Mouse (Mus musculus) thymus, postnatal 25 days (tissue): ENCODE measurements at regions not wholly inside any gene's neighbourhood (a gene's known extent, or its start where the extent isn't known, plus 50 kb on each side); places are given as distances from the start of the nearest gene placed in this dataset.

Source experiments
- DNase-seq: peaks from one replicate; pipeline ENCODE4 v3.0.0; 2022

- DNase-seq: no peak
Measured at GRCm38 (mm10) chr6:140167182-140167581, 125.9 kb upstream of the Plcz1 start.

DNA sequence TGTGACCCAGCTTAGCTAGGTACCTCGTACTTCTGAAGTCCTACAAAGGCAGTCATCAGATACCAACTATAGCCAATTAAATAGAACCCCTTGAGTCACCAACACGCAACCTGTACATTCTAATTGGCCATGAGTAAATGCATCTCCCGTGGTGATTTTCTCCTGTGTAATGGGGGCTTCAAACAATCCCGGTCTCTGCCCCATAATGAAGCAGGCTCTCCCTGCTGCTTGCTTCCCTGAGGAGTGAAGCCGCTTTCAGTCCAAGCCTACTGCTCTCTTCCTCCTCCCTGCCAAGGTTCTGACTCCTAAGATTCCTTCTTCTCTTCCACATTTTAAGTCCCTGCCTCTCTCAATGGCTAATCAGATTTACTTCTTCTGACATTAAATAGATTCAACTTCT lies 121.5 kb upstream of the Plcz1 start:
- DNase-seq: no peak

- no peak for DNase-seq
Measured at GRCm38 (mm10) chr6:140161482-140161881, 120.2 kb upstream of the Plcz1 start.

DNA sequence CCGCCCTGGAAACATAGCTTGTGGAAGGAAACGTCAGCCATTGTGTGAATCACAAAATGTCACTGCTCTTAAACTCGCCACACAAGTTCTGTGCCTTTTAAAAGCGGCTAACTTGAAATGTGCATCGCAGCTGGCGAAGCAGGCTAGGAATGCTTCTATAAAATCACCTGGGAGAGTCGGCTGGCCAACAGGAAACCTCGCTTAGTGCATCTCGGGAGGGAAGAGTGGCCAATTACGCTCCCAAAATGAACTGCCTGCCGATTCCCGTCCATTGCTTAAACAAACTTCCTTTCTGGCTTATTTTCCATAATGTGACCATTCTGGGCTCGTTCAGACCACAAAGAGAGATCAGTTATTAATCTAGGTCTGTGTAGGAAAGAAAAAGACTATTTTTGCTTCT lies 119.7 kb upstream of the Plcz1 start:
- DNase-seq: no peak

DNA sequence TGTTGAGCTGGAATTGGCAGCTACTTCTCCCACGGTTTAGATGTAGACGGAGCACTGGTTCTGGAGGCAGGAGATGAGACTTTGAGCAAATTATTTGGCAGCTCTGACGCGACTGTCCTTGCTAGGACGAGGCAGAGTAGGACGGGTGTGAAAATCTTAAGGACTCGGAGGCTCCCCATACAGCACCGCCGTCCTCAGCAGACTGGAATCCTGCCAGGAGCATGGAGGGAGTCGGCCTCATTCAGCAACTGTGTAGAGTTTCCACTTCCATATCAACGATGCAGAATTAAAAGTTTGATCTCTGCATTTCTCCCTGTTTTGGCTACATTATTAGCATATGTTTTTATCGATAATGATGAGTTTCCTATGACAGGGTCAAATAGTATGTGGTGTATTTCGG lies 117.7 kb upstream of the Plcz1 start:
- no peak for DNase-seq

- no peak for DNase-seq
Measured at GRCm38 (mm10) chr6:140157375-140157774, 116.1 kb upstream of the Plcz1 start.

GRCm38 (mm10) chr6:140152418-140153176 lies 111.3 kb upstream of the Plcz1 start:
- no peak for DNase-seq

GRCm38 (mm10) chr6:140148628-140149245 lies 107.5 kb upstream of the Plcz1 start:
- DNase-seq: no peak

DNA sequence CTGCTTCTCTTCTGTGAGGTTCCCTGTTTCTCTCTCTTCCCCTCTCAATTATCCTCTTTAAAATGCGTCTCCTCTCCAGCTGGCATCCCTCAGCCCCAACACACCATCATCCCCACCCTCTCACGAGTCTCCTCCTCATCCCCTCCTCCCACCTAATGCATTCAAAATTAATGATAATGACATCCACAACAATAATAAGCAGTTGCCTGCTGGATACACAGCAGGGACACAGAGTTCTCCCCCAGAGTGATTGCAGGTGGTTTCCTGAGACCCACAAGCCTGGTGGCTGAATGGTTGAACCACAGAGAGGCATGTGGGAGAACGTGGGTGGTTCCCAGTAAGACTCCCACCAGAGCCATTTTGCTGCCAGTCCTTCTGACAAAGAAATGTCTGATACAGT lies 106.9 kb upstream of the Plcz1 start:
- DNase-seq: no peak

DNA sequence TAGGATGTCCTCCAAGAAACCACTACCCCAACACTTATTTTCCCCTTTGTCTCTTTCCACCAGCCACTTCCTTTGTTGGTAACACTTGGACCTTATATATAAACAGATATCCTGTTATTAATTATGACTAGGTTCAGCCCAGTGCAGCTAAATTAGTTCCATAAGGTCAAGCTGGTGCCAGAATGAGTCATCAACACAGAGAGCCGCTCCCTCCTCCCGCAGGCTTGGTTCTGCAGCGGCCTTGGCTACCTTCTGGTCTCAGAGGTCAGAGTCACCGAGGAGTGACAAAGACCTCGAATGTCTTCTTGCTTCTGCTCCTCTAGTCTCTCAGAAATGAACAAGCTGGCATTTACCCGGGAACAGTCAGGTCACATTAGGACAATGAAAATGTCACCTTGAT lies 106.5 kb upstream of the Plcz1 start:
- no peak for DNase-seq

DNA sequence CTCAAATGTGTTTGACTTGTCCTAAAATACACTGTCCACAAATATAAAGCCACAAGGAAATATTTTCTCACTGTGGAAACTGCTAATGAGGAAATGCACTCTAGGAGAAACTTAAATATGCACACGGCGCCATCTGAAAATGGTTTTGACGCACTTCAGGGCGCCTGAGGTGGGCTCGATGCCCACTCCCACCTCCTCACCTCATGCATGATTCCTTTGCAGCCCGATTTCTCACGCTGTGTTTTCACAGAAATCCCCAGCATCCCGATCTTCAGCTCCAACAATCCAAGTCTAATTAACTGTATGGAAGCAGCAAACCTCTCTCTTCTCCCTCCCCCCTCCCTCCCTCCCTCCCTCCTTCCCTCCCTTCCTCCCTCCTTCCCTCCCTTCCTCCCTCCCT lies 92.5 kb upstream of the Plcz1 start:
- DNase-seq: no peak

- DNase-seq: no peak
Measured at GRCm38 (mm10) chr6:140126645-140127044, 85.4 kb upstream of the Plcz1 start.

DNA sequence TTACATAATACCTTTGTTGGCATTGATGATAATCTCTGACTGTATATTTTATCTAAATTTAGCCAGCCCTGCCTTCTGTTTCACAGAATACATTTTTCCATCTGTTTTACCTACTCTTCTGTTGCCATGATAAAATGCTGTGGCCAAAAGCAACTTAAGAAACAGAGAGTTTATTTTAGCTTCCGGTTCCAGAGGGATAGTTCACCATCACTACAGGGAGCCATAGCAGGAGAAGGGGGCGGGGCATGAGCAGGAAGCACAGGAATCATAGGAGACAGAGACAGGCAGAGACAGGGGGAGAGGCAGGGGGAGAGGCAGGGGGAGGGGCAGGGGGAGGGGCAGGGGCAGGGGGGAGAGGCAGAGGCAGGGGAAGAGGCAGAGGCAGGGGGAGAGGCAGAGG lies 72.8 kb upstream of the Plcz1 start:
- no peak for DNase-seq

DNA sequence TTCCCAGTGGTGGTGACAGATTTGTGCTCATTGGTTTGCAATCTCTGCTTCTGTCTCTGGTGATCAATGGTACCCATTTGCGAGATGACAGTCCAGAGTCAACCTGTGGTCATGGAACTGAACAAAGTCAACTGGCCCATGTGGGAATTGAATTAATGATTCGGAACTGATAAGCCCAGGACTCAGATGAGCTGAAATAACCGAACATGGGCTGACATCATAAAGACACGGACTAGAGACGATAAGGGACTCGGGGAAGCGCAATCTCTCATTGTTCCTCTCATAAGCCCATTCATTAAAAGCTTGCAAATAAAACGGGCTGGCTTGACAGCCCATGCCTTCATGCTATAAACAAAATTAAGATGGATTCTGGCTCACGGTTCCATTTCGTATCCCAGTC lies 70.8 kb upstream of the Plcz1 start:
- no peak for DNase-seq

DNA sequence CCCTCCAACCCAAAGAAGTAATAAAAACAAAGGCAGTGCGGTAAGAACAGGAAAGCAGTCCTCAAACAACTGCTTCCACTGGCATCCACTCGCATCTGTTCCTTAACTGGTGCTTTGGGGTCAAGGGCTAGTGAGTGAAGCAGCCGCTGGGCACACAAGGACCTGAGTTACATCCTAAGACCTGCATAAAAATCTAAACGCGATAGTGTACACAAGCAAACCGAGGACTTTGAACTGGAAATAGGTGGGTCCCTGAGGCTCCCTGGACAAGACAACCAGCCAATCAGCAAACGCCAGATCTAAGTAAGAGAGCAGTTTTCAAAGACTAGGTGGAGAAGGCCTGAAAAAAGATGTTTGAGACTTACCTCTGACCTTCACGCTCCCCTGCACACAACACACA lies 66.8 kb upstream of the Plcz1 start:
- DNase-seq: no peak

GRCm38 (mm10) chr6:140107628-140108027 lies 66.4 kb upstream of the Plcz1 start:
- no peak for DNase-seq

DNA sequence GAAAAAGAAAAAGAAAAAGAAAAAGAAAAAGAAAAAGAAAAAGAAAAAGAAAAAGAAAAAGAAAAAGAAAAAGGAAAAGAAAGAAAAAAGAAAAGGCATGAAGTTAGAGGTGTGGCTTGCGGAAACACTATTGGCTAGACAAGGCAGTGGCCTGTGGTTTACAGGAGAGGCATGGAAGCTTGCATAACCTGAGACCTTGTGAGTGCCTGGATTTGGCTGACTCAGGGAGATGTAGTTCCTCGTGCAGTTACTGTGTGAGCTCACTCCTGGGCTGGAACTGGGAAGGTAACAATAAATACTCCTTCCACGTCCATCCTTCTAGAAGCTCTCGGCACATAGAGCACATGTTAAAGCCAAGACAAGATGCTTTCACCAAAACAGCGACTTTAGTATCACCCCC lies 64.9 kb upstream of the Plcz1 start:
- no peak for DNase-seq

- no peak for DNase-seq
Measured at GRCm38 (mm10) chr6:140102043-140102442, 60.8 kb upstream of the Plcz1 start.

- DNase-seq: no peak
Measured at GRCm38 (mm10) chr6:140095416-140095815, 54.2 kb upstream of the Plcz1 start.
